Mouse (Mus musculus): ENCODE measurements around the gene Slc22a23. TPM values are rescaled to one million over a fixed set of nuclear protein-coding genes. Genes with fewer than 3 reads are reported as not detected.

Slc22a23 gene
- polyA plus RNA-seq, 1 experiment from 2014 or later: 28.0 TPM

GRCm38 (mm10) chr13:34232992-34233391 is 112.0 kb downstream of the Slc22a23 start:
- DNase-seq: no peak

DNA sequence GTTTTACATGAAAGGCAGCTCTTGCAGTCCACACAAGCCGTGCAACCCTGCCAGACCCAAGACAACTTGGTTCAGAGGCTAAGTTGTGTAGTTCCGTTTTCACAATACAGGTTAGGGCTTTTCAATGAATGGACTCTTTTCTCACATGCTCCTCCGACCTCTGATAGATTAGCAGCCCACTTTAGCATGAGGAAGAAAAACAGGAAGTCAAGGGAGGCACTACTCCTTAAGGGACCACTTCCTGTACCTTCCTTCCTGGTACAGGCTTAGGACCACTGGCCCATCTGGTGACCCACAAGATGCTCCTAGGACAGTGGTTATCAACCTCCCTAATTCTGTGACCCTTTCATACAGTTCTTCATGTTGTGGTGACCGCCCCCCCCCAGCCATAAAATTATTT is 116.1 kb downstream of the Slc22a23 start:
- Histone ChIP-seq H3K27me3 (ENCODE audit: control insufficient read depth, insufficient read depth, low read length) (no peaks in the 10 kb centered on the region), H3K4me3 (replicated peaks; ENCODE audit: low read depth, low read length) (no peak overlapping the region), H3K36me3 (ENCODE audit: control insufficient read depth, insufficient read depth, low read length) (no peaks in the 10 kb centered on the region), H3K9me3 (ENCODE audit: control insufficient read depth, low read length) (no peaks in the 10 kb centered on the region), H3K27ac (replicated peaks; ENCODE audit: low read depth, low read length) (no peak overlapping the region), H3K9ac (replicated peaks; ENCODE audit: low read length) (no peak overlapping the region), H3K4me2 (ENCODE audit: low read length) (no peak overlapping the region), H3K4me1 (ENCODE audit: control insufficient read depth, insufficient read depth, low read length) (peaks cover 12% of the 10 kb centered on the region)
- ATAC-seq (ENCODE audit: low FRiP score, low TSS enrichment) (no peak), DNase-seq (no peak)
- WGBS: 81% methylated on average over 4 of the region's 4 CpGs

More at GRCm38 (mm10) chr13:34232992-34233391, 112.0 kb downstream of the Slc22a23 start:
- ATAC-seq (ENCODE audit: low FRiP score, low TSS enrichment): no peak
- H3K4me3 ChIP-seq (replicated peaks; ENCODE audit: low read depth, low read length): no peak overlapping the region
- no peaks in the 10 kb centered on the region for H3K36me3 ChIP-seq (ENCODE audit: control insufficient read depth, insufficient read depth, low read length)
- no peak overlapping the region for H3K9ac ChIP-seq (replicated peaks; ENCODE audit: low read length)
- H3K27ac ChIP-seq (replicated peaks; ENCODE audit: low read depth, low read length): no peak overlapping the region
- H3K9me3 ChIP-seq (ENCODE audit: control insufficient read depth, low read length): no peaks in the 10 kb centered on the region
- 76% methylated on average over 6 of the region's 6 CpGs for WGBS
- H3K4me2 ChIP-seq (ENCODE audit: low read length): no peak overlapping the region
- no peaks in the 10 kb centered on the region for H3K27me3 ChIP-seq (ENCODE audit: control insufficient read depth, insufficient read depth, low read length)
- H3K4me1 ChIP-seq (ENCODE audit: control insufficient read depth, insufficient read depth, low read length): peaks cover 2% of the 10 kb centered on the region

GRCm38 (mm10) chr13:34227720-34228661 is 117.0 kb downstream of the Slc22a23 start:
- WGBS: 33% methylated on average over 12 of the region's 12 CpGs
- DNase-seq: no peak

DNA sequence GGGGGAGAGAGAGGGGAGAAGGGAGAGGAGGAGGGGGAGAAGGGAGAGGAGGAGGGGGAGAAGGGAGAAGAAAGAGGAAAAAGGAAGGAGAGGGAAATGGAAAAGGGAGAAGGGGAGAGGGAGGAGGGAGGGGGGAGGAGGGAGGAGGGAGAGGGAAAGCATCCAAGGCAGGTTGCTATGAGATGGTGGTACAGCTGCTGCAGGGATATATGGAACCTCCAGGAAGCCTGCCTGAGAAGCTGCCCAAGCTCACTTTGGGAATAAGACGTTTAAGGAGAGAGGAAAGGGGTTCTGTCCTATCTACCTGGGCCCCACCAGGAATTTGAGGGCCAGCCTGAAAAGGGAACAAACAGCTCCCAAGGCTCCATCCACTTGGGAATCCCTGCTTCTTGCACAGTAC is 118.0 kb downstream of the Slc22a23 start:
- no peak for DNase-seq
- no peaks in the 10 kb centered on the region for H3K9me3 ChIP-seq (ENCODE audit: control insufficient read depth, low read length)
- peaks cover 24% of the 10 kb centered on the region for H3K4me1 ChIP-seq (ENCODE audit: control insufficient read depth, insufficient read depth, low read length)
- no peaks in the 10 kb centered on the region for H3K36me3 ChIP-seq (ENCODE audit: control insufficient read depth, insufficient read depth, low read length)
- no peaks in the 10 kb centered on the region for H3K27me3 ChIP-seq (ENCODE audit: control insufficient read depth, insufficient read depth, low read length)
- no peak for ATAC-seq (ENCODE audit: low FRiP score, low TSS enrichment)
- no peak overlapping the region for H3K27ac ChIP-seq (replicated peaks; ENCODE audit: low read depth, low read length)
- no peak overlapping the region for H3K9ac ChIP-seq (replicated peaks; ENCODE audit: low read length)
- no peak overlapping the region for H3K4me3 ChIP-seq (replicated peaks; ENCODE audit: low read depth, low read length)
- WGBS: 4% methylated on average over 1 of the region's 1 CpGs
- H3K4me2 ChIP-seq (ENCODE audit: low read length): no peak overlapping the region

More at GRCm38 (mm10) chr13:34227720-34228661, 117.0 kb downstream of the Slc22a23 start:
- Histone ChIP-seq H3K9me3 (ENCODE audit: control insufficient read depth, low read length) (no peaks in the 10 kb centered on the region), H3K4me3 (replicated peaks; ENCODE audit: low read depth, low read length) (no peak overlapping the region), H3K36me3 (ENCODE audit: control insufficient read depth, insufficient read depth, low read length) (no peaks in the 10 kb centered on the region), H3K4me2 (ENCODE audit: low read length) (no peak overlapping the region), H3K9ac (replicated peaks; ENCODE audit: low read length) (no peak overlapping the region), H3K27me3 (ENCODE audit: control insufficient read depth, insufficient read depth, low read length) (no peaks in the 10 kb centered on the region), H3K27ac (replicated peaks; ENCODE audit: low read depth, low read length) (0 out of 2 replicates have a peak overlapping the region, but pooled peaks have one; percentile 1), H3K4me1 (ENCODE audit: control insufficient read depth, insufficient read depth, low read length) (peaks cover 20% of the 10 kb centered on the region)
- ATAC-seq (ENCODE audit: low FRiP score, low TSS enrichment): no peak

GRCm38 (mm10) chr13:34222985-34223384 is 122.0 kb downstream of the Slc22a23 start:
- Histone ChIP-seq H3K9ac (replicated peaks; ENCODE audit: low read length) (no peak overlapping the region), H3K4me2 (ENCODE audit: low read length) (no peak overlapping the region), H3K4me1 (ENCODE audit: control insufficient read depth, insufficient read depth, low read length) (peaks cover 24% of the 10 kb centered on the region), H3K36me3 (ENCODE audit: control insufficient read depth, insufficient read depth, low read length) (peaks cover 2% of the 10 kb centered on the region; the same call in 1 of the 2 replicates), H3K9me3 (ENCODE audit: control insufficient read depth, low read length) (no peaks in the 10 kb centered on the region), H3K27ac (replicated peaks; ENCODE audit: low read depth, low read length) (peak overlapping the region; percentile 63; the same call in 1 of the 2 replicates), H3K4me3 (replicated peaks; ENCODE audit: low read depth, low read length) (no peak overlapping the region), H3K27me3 (ENCODE audit: control insufficient read depth, insufficient read depth, low read length) (no peaks in the 10 kb centered on the region)
- DNase-seq (peak; percentile 60), ATAC-seq (ENCODE audit: low FRiP score, low TSS enrichment) (no peak)
- WGBS: 35% methylated on average over 7 of the region's 7 CpGs

- no peak overlapping the region for H3K27ac ChIP-seq (replicated peaks; ENCODE audit: low read depth, low read length)
Observed at GRCm38 (mm10) chr13:34219728-34220127, 125.3 kb downstream of the Slc22a23 start.

DNA sequence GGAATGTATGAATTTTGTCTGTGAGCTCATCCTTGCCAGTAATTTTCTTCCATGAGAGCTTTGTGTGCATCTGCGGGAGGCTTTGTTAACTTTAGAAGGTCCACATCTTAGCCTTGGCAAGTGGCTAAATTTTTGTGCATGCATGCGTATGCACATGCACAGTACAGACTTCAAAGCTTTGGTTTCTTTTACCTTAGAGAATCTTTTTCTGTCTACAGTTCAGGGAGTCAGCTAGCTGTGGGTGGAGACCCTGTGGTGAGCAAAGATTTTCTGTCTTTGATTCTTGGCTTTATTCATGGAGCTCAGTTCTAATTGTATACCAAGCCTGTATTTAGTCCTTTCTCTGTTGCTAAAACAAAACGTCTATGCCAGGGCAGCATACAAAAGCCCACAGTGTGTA is 126.2 kb downstream of the Slc22a23 start:
- H3K4me3 ChIP-seq (replicated peaks; ENCODE audit: low read depth, low read length): no peak overlapping the region
- H3K4me2 ChIP-seq (ENCODE audit: low read length): no peak overlapping the region
- no peak for ATAC-seq (ENCODE audit: low FRiP score, low TSS enrichment)
- no peak overlapping the region for H3K9ac ChIP-seq (replicated peaks; ENCODE audit: low read length)
- DNase-seq: no peak
- H3K36me3 ChIP-seq (ENCODE audit: control insufficient read depth, insufficient read depth, low read length): peaks cover 2% of the 10 kb centered on the region; the same call in 1 of the 2 replicates
- H3K4me1 ChIP-seq (ENCODE audit: control insufficient read depth, insufficient read depth, low read length): peaks cover 10% of the 10 kb centered on the region
- H3K27me3 ChIP-seq (ENCODE audit: control insufficient read depth, insufficient read depth, low read length): no peaks in the 10 kb centered on the region
- 78% methylated on average over 3 of the region's 3 CpGs for WGBS
- no peaks in the 10 kb centered on the region for H3K9me3 ChIP-seq (ENCODE audit: control insufficient read depth, low read length)
- no peak overlapping the region for H3K27ac ChIP-seq (replicated peaks; ENCODE audit: low read depth, low read length)

More at GRCm38 (mm10) chr13:34219728-34220127, 125.3 kb downstream of the Slc22a23 start:
- ATAC-seq (ENCODE audit: low FRiP score, low TSS enrichment) (no peak), DNase-seq (no peak)
- no peak overlapping the region for H3K4me3 ChIP-seq (replicated peaks; ENCODE audit: low read depth, low read length)
- peaks cover 2% of the 10 kb centered on the region; the same call in 1 of the 2 replicates for H3K36me3 ChIP-seq (ENCODE audit: control insufficient read depth, insufficient read depth, low read length)
- H3K9ac ChIP-seq (replicated peaks; ENCODE audit: low read length): no peak overlapping the region
- H3K9me3 ChIP-seq (ENCODE audit: control insufficient read depth, low read length): no peaks in the 10 kb centered on the region
- WGBS: 90% methylated on average over 3 of the region's 3 CpGs
- H3K4me1 ChIP-seq (ENCODE audit: control insufficient read depth, insufficient read depth, low read length): peaks cover 17% of the 10 kb centered on the region
- H3K4me2 ChIP-seq (ENCODE audit: low read length): no peak overlapping the region
- no peaks in the 10 kb centered on the region for H3K27me3 ChIP-seq (ENCODE audit: control insufficient read depth, insufficient read depth, low read length)

DNA sequence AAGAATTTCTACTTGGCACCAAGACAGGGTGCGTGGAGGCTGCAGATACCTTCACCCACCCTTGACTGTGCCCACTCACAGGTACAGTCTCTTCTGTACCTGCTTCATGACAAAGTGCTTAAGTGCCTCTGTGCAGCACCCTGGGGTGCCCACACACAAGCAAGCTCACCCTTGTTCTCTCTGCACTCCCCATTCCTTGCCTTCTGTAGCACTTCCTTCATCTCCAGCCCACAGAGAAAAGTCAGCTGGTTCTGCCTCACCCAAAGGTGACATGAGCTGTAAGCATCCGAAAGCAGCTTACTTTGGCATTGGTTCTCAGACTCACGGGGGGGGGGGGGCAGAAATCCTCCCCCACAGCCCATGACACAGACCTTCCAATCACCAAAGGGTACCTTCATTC is 130.1 kb downstream of the Slc22a23 start:
- DNase-seq (no peak), ATAC-seq (ENCODE audit: low FRiP score, low TSS enrichment) (no peak)
- H3K4me2 ChIP-seq (ENCODE audit: low read length): no peak overlapping the region
- H3K9me3 ChIP-seq (ENCODE audit: control insufficient read depth, low read length): no peaks in the 10 kb centered on the region
- H3K27me3 ChIP-seq (ENCODE audit: control insufficient read depth, insufficient read depth, low read length): no peaks in the 10 kb centered on the region
- H3K4me1 ChIP-seq (ENCODE audit: control insufficient read depth, insufficient read depth, low read length): no peaks in the 10 kb centered on the region
- 96% methylated on average over 3 of the region's 3 CpGs for WGBS
- H3K4me3 ChIP-seq (replicated peaks; ENCODE audit: low read depth, low read length): no peak overlapping the region
- no peak overlapping the region for H3K27ac ChIP-seq (replicated peaks; ENCODE audit: low read depth, low read length)
- H3K9ac ChIP-seq (replicated peaks; ENCODE audit: low read length): no peak overlapping the region
- peaks cover 3% of the 10 kb centered on the region; the same call in 1 of the 2 replicates for H3K36me3 ChIP-seq (ENCODE audit: control insufficient read depth, insufficient read depth, low read length)

All from midbrain, embryonic 14.5 days (tissue).